Mouse (Mus musculus): ENCODE data around the gene Eno1. TPM values are rescaled to one million over a fixed set of nuclear protein-coding genes. Genes with fewer than 3 reads are reported as not detected.

Eno1 gene
- total and polyA plus RNA-seq, 3 experiments: 1,109 to 1,985 (median 1,272) TPM

DNA sequence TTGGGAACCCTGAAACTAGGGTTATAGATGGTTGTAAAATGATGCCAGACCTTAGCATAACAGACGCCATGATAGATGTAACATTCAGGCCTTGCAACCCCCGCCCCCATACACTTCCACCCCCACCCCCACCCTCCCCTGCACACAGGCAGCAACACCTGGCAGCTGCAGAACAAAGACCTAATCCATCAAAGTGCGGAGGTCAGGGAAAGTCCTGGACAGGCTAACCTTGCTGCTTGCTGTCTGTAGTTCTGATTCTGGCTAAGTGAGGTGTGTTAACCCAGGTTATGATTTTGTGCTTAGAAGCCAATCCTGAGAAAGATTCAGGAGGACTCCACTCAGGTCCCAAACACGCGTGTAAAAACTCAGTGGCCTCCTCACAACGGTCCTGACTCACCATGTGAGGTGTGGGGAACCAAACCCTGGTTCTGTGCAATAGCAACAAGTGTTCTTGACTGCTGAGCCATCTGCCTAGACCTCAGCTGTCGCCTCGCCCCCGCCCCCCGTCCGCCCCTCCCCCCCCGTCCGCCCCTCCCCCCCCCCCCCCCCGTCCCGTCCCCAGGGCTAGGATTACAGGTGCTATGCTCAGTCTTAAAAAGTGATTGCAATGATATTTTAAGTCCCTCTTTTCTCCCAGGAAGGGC, 6.7 kb upstream of the Eno1 start (continued):
- TF ChIP-seq MAZ (IDR thresholded peaks at IDR 0.05; ENCODE audit: low read depth, low read length): no peak
- TF ChIP-seq ZNF384 (IDR thresholded peaks at IDR 0.05; ENCODE audit: low read depth, low read length): no peak

DNA sequence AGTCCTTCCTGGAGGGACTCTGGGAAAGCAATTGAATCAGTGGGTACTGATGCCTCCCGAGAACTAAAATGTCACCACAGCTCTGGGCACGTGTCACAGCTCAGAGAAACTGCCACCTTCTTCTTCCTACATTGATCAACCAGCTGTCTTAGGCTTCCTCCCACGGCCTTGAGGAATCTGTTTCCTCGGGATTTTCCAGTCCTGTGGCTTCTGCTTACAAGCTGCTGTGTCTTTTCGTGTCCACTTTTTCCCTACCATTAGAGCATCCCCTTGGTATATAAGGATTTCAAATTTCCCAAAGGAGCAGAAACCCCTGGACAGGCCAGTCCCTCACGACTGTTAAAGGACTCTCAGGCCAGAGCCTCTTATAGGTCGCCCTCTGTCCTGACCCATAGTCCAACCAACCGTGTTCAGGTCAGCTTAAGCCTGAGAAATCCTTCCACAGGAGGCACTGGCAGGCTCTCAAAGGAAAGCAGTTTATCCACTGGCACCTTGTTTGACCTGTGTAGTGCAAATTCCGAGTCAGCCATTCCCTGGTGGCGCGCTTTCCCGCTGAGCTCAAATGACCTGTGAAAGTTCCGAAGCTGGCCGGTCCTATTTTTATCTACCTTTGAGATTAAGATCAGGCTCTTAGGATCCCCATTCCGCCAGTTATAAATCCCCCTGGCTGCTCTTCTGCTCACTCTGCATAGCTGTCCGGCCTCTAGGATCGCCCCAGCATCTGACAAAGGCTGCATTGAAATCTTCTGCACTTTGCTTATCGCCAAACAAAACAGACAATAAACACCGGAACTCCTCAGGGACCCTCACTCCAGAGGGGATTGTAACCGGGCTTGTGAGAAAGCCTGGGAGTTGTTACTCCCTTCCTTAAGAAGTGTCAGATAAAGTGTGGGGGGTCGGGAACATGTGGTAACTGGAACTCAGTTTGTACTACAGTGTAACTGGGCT, 5.8 kb upstream of the Eno1 start:
- H3K4me2 ChIP-seq (ENCODE audit: insufficient read depth, low read depth, poor library complexity, severe bottlenecking): no peak overlapping the region
- H3K79me2 ChIP-seq (replicated peaks; ENCODE audit: control insufficient read depth, extremely low read depth, insufficient read depth, poor library complexity, severe bottlenecking): no peaks in the 10 kb centered on the region
- H3K9ac ChIP-seq (ENCODE audit: insufficient read depth, low read depth): no peak overlapping the region
- no peaks in the 10 kb centered on the region for H3K27me3 ChIP-seq (replicated peaks)
- in situ Hi-C loops (cut with MboI; ENCODE audit: low pct_ligation_motif_present, low pct_unique_long_range_greater_than_20kb, low sequenced_read_pairs) (no loop called here), dilution Hi-C loops (cut with MboI; ENCODE audit: extremely low pct_ligation_motif_present, extremely low pct_unique_long_range_greater_than_20kb, low sequenced_read_pairs) (no loop called here)
- H3K36me3 ChIP-seq (replicated peaks in 1 of 2; ENCODE audit: control insufficient read depth in 1 of 2, insufficient read depth in 1 of 2, low read length in 1 of 2): no peaks in the 10 kb centered on the region
- H3K27ac ChIP-seq (ENCODE audit: insufficient read depth, low read depth): no peak overlapping the region
- no peaks in the 10 kb centered on the region for H3K9me3 ChIP-seq (replicated peaks; ENCODE audit: low read length)
- no peak overlapping the region for H3K4me3 ChIP-seq (replicated peaks in 1 of 3; ENCODE audit: low read depth in 2 of 3, low read length in 2 of 3, poor library complexity in 1 of 3)
- peaks cover 3 to 56% of the 10 kb centered on the region in 2 experiments for H3K4me1 ChIP-seq (ENCODE audit: control insufficient read depth in 1 of 2, insufficient read depth in 2 of 2)
- no peak for TF ChIP-seq ELF1 (IDR thresholded peaks at IDR 0.05; ENCODE audit: low read depth, low read length)
- no peak for TF ChIP-seq TCF12 (IDR thresholded peaks at IDR 0.05; ENCODE audit: low read depth, low read length)
- no peak for TF ChIP-seq E2F4 (IDR thresholded peaks at IDR 0.05; ENCODE audit: insufficient replicate concordance, low read depth, low read length)
- no peak for TF ChIP-seq MXI1 (IDR thresholded peaks at IDR 0.05; ENCODE audit: low read depth, low read length)
- TF ChIP-seq ZNF384 (IDR thresholded peaks at IDR 0.05; ENCODE audit: low read depth, low read length): no peak
- TF ChIP-seq POLR2AphosphoS2 (IDR thresholded peaks at IDR 0.05; ENCODE audit: low read depth, low read length): no peak
- no peak for TF ChIP-seq MAX (IDR thresholded peaks at IDR 0.05; ENCODE audit: low read length)
- TF ChIP-seq ZC3H11A (IDR thresholded peaks at IDR 0.05; ENCODE audit: low read depth, low read length): no peak
- no peak for TF ChIP-seq RCOR1 (conservative IDR thresholded peaks at IDR 0.05; ENCODE audit: low read depth, low read length)
- no peak for TF ChIP-seq CHD2 (IDR thresholded peaks at IDR 0.05; ENCODE audit: low read length)
- no peak for TF ChIP-seq RAD21 (IDR thresholded peaks at IDR 0.05; ENCODE audit: low read depth, low read length)
- TF ChIP-seq ZKSCAN1 (IDR thresholded peaks at IDR 0.05; ENCODE audit: borderline replicate concordance, low read depth, low read length): no peak
- no peak for DNase-seq (ENCODE audit: extremely low read depth)

DNA sequence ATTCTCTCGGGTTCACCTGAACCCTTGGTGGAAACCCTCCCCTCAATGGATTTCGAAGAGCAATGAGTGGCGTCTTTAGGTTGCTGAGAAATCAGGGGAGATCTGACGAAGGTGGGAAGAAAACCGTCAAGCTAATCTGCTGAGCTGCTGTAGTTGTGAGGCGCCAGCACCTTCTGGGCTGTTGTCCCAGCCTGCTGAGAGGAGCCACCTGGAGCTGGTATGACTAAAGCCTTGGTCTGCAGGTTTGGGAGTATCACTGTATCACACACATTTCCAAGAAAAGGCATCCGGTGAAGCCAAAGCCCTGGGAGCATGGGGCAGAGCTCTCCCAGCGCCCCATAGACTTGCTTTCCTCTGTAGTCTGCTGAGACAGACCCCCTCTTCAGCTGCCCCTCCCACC, 4.7 kb upstream of the Eno1 start:
- dilution Hi-C loops (cut with MboI; ENCODE audit: extremely low pct_ligation_motif_present, extremely low pct_unique_long_range_greater_than_20kb, low sequenced_read_pairs): no loop called here
- Histone ChIP-seq H3K9me3 (replicated peaks; ENCODE audit: low read length) (no peaks in the 10 kb centered on the region), H3K4me2 (ENCODE audit: insufficient read depth, low read depth, poor library complexity, severe bottlenecking) (no peak overlapping the region), H3K4me3 (replicated peaks in 1 of 3; ENCODE audit: low read depth in 2 of 3, low read length in 2 of 3, poor library complexity in 1 of 3) (no peak overlapping the region), H3K36me3 (replicated peaks in 1 of 2; ENCODE audit: control insufficient read depth in 1 of 2, insufficient read depth in 1 of 2, low read length in 1 of 2) (no peaks in the 10 kb centered on the region), H3K9ac (ENCODE audit: insufficient read depth, low read depth) (no peak overlapping the region), H3K27ac (ENCODE audit: insufficient read depth, low read depth) (no peak overlapping the region), H3K79me2 (replicated peaks; ENCODE audit: control insufficient read depth, extremely low read depth, insufficient read depth, poor library complexity, severe bottlenecking) (no peaks in the 10 kb centered on the region), H3K4me1 (ENCODE audit: control insufficient read depth in 1 of 2, insufficient read depth in 2 of 2) (peaks cover 3 to 54% of the 10 kb centered on the region in 2 experiments), H3K27me3 (replicated peaks) (no peaks in the 10 kb centered on the region)
- in situ Hi-C loops (cut with MboI; ENCODE audit: low pct_ligation_motif_present, low pct_unique_long_range_greater_than_20kb, low sequenced_read_pairs): no loop called here
- DNase-seq (ENCODE audit: extremely low read depth): no peak
- TF ChIP-seq MEF2A (IDR thresholded peaks at IDR 0.05; ENCODE audit: borderline replicate concordance, low read depth, low read length) (no peak), ZKSCAN1 (IDR thresholded peaks at IDR 0.05; ENCODE audit: borderline replicate concordance, low read depth, low read length) (no peak), JUND (conservative IDR thresholded peaks at IDR 0.05; ENCODE audit: low read depth, low read length) (no peak), ETS1 (conservative IDR thresholded peaks at IDR 0.05; ENCODE audit: low read depth, low read length) (no peak), UBTF (IDR thresholded peaks at IDR 0.05; ENCODE audit: low read depth, low read length) (no peak), USF2 (conservative IDR thresholded peaks at IDR 0.05; ENCODE audit: low read depth, low read length) (no peak)

Data from CH12.LX (cell line).